Mouse (Mus musculus): ENCODE data around the gene Phf6.
"Not testable (repeated sequence)": the region's sequence is repeated elsewhere in the genome, so short reads cannot be mapped to it uniquely, and the experiment has no call there.

Phf6 gene

DNA sequence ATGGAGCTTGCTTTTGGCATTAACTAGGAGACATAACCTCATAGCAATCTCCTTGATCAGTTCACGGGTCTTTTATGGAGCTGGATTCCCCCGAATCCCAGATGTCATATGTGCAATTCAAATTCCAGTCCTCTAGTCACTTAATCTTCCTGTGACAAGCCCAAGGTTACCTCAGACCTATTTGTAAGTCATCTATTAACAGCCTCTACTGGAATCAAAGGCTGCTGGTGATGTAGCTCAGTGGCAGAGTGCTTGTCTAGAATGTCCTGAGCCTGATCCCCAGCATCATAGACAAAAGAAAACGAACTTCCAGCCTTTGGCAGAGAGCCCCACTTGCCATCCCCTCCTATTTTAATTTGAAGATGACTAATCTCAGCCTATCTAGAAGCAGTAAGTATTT, 69.3 kb downstream of the Phf6 start:
- DNase-seq, result no peak

DNA sequence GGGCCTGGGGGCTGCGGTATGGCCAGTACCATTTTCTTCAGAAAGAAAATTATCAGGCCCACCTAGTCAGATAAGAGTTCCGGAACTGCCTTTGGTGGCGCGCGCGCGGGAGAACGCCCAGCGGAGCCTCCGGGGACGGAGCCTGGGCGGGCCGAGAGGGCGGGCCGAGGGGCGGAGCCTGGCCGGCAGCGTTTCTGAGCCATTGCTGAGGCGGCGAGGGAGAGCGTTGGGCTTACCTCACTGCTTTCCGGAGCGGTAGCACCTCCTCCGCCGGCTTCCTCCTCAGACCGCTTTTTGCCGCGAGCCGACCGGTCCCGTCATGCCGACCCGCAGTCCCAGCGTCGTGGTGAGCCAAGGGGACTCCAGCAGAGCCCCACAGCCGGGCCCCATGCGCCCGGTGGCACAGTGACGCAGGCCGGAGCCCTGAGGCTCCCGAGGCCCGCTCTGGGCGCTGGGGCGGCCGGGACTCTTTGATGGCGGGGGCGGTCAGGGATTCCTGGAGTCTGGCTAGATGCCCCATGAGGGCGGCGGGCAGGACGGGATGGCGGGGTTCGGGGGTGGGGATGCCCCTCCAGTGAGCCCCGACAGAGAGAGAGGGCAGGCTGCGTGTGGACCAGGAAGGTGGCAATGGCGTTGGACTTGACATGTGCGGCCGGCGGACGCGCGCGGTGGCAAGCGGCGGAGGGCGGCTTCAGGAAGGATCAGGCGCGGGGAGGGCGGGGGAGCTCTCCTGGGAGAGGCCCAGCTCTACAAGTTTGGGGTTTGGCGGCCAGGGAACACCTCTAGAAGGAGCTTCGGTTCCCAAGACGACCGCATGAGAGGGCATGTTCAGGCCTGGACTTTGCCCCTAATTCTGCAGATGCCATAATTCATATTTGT, 76.1 kb downstream of the Phf6 start, which contains the start of gene Hprt:
Hprt (plus strand) TSS at position 233 of the 879 bp plus-strand sequence.
- peak; percentile 86 for DNase-seq

DNA sequence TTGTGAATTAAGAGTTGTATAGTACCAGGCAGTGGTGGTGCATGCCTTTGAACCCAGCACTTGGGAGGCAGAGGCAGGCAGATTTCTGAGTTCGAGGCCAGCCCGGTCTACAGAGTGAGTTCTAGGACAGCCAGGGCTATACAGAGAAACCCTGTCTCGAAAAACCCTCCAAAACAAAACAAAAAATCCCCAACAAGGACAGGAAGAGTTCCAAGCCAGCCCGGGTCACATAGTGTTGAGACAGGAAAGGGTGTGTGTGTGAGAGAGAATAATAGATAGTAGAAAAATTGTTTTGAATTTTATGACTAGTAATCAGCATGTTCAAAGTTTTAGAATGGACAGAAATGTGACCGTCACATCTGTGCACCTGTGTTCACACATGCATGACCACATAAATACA, 82.7 kb downstream of the Phf6 start:
- not testable (repeated sequence) for DNase-seq

DNA sequence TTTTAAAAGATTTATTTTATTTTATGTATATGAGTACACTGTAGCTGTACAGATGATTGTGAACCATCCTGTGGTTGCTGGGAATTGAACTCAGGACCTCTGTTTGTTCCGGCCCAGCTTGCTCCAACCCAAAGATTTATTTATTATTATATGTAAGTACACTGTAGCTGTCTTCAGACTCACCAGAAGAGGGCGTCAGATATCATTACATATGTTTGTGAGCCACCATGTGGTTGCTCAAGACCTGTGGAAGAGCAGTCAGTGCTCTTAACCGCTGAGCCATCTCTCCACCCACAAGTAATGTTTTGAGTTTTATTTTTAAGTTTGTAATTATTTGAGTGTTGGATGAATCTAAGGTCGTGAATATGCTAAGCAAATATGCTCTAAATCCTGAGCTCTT, 92.8 kb downstream of the Phf6 start:
- DNase-seq, result not testable (repeated sequence)

DNA sequence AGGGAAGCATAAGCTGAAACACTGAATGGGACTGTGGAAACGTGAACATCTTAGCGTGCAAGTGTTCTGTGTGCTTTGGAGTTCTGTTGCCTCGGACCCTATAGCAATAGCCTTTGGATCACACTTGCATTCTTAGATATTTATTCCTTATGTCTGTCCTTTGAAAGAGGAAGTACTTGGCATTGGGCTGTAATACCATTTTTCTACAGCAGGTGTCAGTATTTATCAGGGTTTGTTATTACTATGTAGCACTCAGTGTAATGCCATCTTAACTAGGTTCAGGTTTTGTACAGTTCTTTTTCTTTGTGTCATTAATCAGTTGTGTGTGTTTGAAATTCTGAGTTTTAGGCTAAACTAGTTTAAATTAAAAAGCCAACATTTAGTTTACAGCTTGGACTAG, 94.0 kb downstream of the Phf6 start:
- DNase-seq, result no peak
